Mouse (Mus musculus): Measurements from ENCODE around the gene Ncor1. TPM values are rescaled to one million over a fixed set of nuclear protein-coding genes. Genes with fewer than 3 reads are reported as not detected.
"Not testable (repeated sequence)": the region's sequence is repeated elsewhere in the genome, so short reads cannot be mapped to it uniquely, and the experiment has no call there.

Gene Ncor1
- polyA plus RNA-seq, 1 experiment from 2014 or later: 161 TPM

GRCm38 (mm10) chr11:62285020-62285419, 173.3 kb downstream of the Ncor1 start:
- H3K4me2 ChIP-seq: no peak overlapping the region
- WGBS: 74% methylated on average over 8 of the region's 8 CpGs
- no peak for ATAC-seq (ENCODE audit: insufficient number of reproducible peaks, insufficient read depth, low FRiP score, low TSS enrichment, low read depth)
- 0 out of 2 replicates have a peak, but pooled peaks cover 11% of the 10 kb centered on the region for H3K4me1 ChIP-seq
- no peak overlapping the region for H3K27ac ChIP-seq
- H3K9ac ChIP-seq: no peak overlapping the region
- no peaks in the 10 kb centered on the region for H3K27me3 ChIP-seq
- peaks cover 60% of the 10 kb centered on the region for H3K36me3 ChIP-seq
- no peak overlapping the region for H3K4me3 ChIP-seq
- no peaks in the 10 kb centered on the region for H3K9me3 ChIP-seq

GRCm38 (mm10) chr11:62284020-62284419, 174.3 kb downstream of the Ncor1 start:
- 48% methylated on average over 3 of the region's 3 CpGs for WGBS
- not testable (repeated sequence) for H3K9me3 ChIP-seq; H3K27ac ChIP-seq; H3K4me3 ChIP-seq; H3K27me3 ChIP-seq; ATAC-seq (ENCODE audit: insufficient number of reproducible peaks, insufficient read depth, low FRiP score, low TSS enrichment, low read depth); H3K4me2 ChIP-seq; H3K9ac ChIP-seq
- H3K36me3 ChIP-seq: peaks cover 53% of the 10 kb centered on the region
- H3K4me1 ChIP-seq: 0 out of 2 replicates have a peak, but pooled peaks cover 11% of the 10 kb centered on the region

GRCm38 (mm10) chr11:62281601-62281997, 176.7 kb downstream of the Ncor1 start:
- Histone ChIP-seq H3K27ac (peak overlapping the region; percentile 90), H3K9me3 (no peaks in the 10 kb centered on the region), H3K4me2 (peak overlapping the region; percentile 79), H3K36me3 (peaks cover 31% of the 10 kb centered on the region), H3K9ac (peak overlapping the region; percentile 86), H3K27me3 (no peaks in the 10 kb centered on the region), H3K4me1 (0 out of 2 replicates have a peak, but pooled peaks cover 11% of the 10 kb centered on the region), H3K4me3 (peak overlapping the region; percentile 96)
- WGBS: under 1% methylated on average over 41 of the region's 57 CpGs
- ATAC-seq (ENCODE audit: insufficient number of reproducible peaks, insufficient read depth, low FRiP score, low TSS enrichment, low read depth): peak; percentile 56

- WGBS: under 1% methylated on average over 68 of the region's 68 CpGs
- Histone ChIP-seq H3K36me3 (peaks cover 25% of the 10 kb centered on the region), H3K4me1 (0 out of 2 replicates have a peak, but pooled peaks cover 11% of the 10 kb centered on the region), H3K4me2 (peak within 1 kb of the TSS; percentile 79), H3K27me3 (no peaks in the 10 kb centered on the region), H3K9me3 (no peaks in the 10 kb centered on the region), H3K27ac (peak within 1 kb of the TSS; percentile 90), H3K9ac (peak within 1 kb of the TSS; percentile 86), H3K4me3 (peak within 1 kb of the TSS; percentile 96)
- ATAC-seq (ENCODE audit: insufficient number of reproducible peaks, insufficient read depth, low FRiP score, low TSS enrichment, low read depth): peak; percentile 95
Measured at GRCm38 (mm10) chr11:62280675-62281600, 177.4 kb downstream of the Ncor1 start, which contains the start of the genes Zswim7 and Ttc19. Gene Zswim7 (minus strand): TSS chr11:62281375. Gene Ttc19 (plus strand): TSS chr11:62281473.

GRCm38 (mm10) chr11:62278027-62278426, 180.3 kb downstream of the Ncor1 start:
- no peak overlapping the region for H3K4me3 ChIP-seq
- H3K27ac ChIP-seq: no peak overlapping the region
- no peaks in the 10 kb centered on the region for H3K27me3 ChIP-seq
- no peak overlapping the region for H3K9ac ChIP-seq
- 0 out of 2 replicates have a peak, but pooled peaks cover 11% of the 10 kb centered on the region for H3K4me1 ChIP-seq
- H3K9me3 ChIP-seq: no peaks in the 10 kb centered on the region
- WGBS: 22% methylated on average over 5 of the region's 5 CpGs
- no peak for ATAC-seq (ENCODE audit: insufficient number of reproducible peaks, insufficient read depth, low FRiP score, low TSS enrichment, low read depth)
- peaks cover under 1% of the 10 kb centered on the region; the same call in 1 of the 2 replicates for H3K36me3 ChIP-seq
- no peak overlapping the region for H3K4me2 ChIP-seq

- ATAC-seq (ENCODE audit: insufficient number of reproducible peaks, insufficient read depth, low FRiP score, low TSS enrichment, low read depth): no peak
- Histone ChIP-seq H3K27me3 (no peaks in the 10 kb centered on the region), H3K4me3 (no peak overlapping the region), H3K4me2 (no peak overlapping the region), H3K36me3 (no peaks in the 10 kb centered on the region), H3K9ac (no peak overlapping the region), H3K27ac (no peak overlapping the region), H3K9me3 (no peaks in the 10 kb centered on the region), H3K4me1 (0 out of 2 replicates have a peak, but pooled peaks cover 9% of the 10 kb centered on the region)
- 38% methylated on average over 8 of the region's 8 CpGs for WGBS
Measured at GRCm38 (mm10) chr11:62277086-62277485, 181.3 kb downstream of the Ncor1 start.

- H3K27me3 ChIP-seq: no peaks in the 10 kb centered on the region
- no peak overlapping the region for H3K4me3 ChIP-seq
- no peaks in the 10 kb centered on the region for H3K9me3 ChIP-seq
- peaks cover 30% of the 10 kb centered on the region for H3K4me1 ChIP-seq
- no peak overlapping the region; the same call in 1 of the 2 replicates for H3K4me2 ChIP-seq
- no peak overlapping the region for H3K9ac ChIP-seq
- no peak for ATAC-seq (ENCODE audit: insufficient number of reproducible peaks, insufficient read depth, low FRiP score, low TSS enrichment, low read depth)
- peaks cover 27% of the 10 kb centered on the region for H3K36me3 ChIP-seq
- 40% methylated on average over 5 of the region's 5 CpGs for WGBS
- 0 out of 2 replicates have a peak overlapping the region, but pooled peaks have one; percentile 48 for H3K27ac ChIP-seq
Measured at GRCm38 (mm10) chr11:62270851-62271250, 187.5 kb downstream of the Ncor1 start.

GRCm38 (mm10) chr11:62269097-62269496, 189.2 kb downstream of the Ncor1 start:
- WGBS: 55% methylated on average over 12 of the region's 12 CpGs
- Histone ChIP-seq H3K27me3 (no peaks in the 10 kb centered on the region), H3K27ac (no peak overlapping the region), H3K36me3 (peaks cover 37% of the 10 kb centered on the region), H3K9me3 (no peaks in the 10 kb centered on the region), H3K4me3 (no peak overlapping the region), H3K4me1 (peaks cover 30% of the 10 kb centered on the region), H3K9ac (no peak overlapping the region), H3K4me2 (no peak overlapping the region)
- ATAC-seq (ENCODE audit: insufficient number of reproducible peaks, insufficient read depth, low FRiP score, low TSS enrichment, low read depth): no peak

- H3K4me1 ChIP-seq: peaks cover 30% of the 10 kb centered on the region
Measured at GRCm38 (mm10) chr11:62268381-62268780, 190.0 kb downstream of the Ncor1 start.

GRCm38 (mm10) chr11:62266466-62267214, 191.7 kb downstream of the Ncor1 start:
- no peak overlapping the region for H3K27ac ChIP-seq
- no peaks in the 10 kb centered on the region for H3K27me3 ChIP-seq
- 64% methylated on average over 17 of the region's 17 CpGs for WGBS
- H3K4me2 ChIP-seq: no peak overlapping the region
- H3K9ac ChIP-seq: no peak overlapping the region
- H3K4me3 ChIP-seq: no peak overlapping the region
- no peak for ATAC-seq (ENCODE audit: insufficient number of reproducible peaks, insufficient read depth, low FRiP score, low TSS enrichment, low read depth)
- H3K36me3 ChIP-seq: peaks cover 37% of the 10 kb centered on the region
- peaks cover 30% of the 10 kb centered on the region for H3K4me1 ChIP-seq
- H3K9me3 ChIP-seq: no peaks in the 10 kb centered on the region

More at GRCm38 (mm10) chr11:62268381-62268780, 190.0 kb downstream of the Ncor1 start:
- H3K27ac ChIP-seq: no peak overlapping the region
- no peak overlapping the region for H3K4me3 ChIP-seq
- no peaks in the 10 kb centered on the region for H3K9me3 ChIP-seq
- peaks cover 37% of the 10 kb centered on the region for H3K36me3 ChIP-seq
- no peaks in the 10 kb centered on the region for H3K27me3 ChIP-seq
- no peak overlapping the region for H3K9ac ChIP-seq
- no peak; the same call in 1 of the 2 replicates for ATAC-seq (ENCODE audit: insufficient number of reproducible peaks, insufficient read depth, low FRiP score, low TSS enrichment, low read depth)
- 75% methylated on average over 8 of the region's 8 CpGs for WGBS
- H3K4me2 ChIP-seq: no peak overlapping the region

Data from embryonic facial prominence, embryonic 13.5 days (tissue).